Mouse (Mus musculus): ENCODE measurements around the gene Sparc. TPM values are rescaled to one million over a fixed set of nuclear protein-coding genes. Genes with fewer than 3 reads are reported as not detected.

Gene Sparc
- polyA plus RNA-seq, 1 experiment = 351 TPM

DNA sequence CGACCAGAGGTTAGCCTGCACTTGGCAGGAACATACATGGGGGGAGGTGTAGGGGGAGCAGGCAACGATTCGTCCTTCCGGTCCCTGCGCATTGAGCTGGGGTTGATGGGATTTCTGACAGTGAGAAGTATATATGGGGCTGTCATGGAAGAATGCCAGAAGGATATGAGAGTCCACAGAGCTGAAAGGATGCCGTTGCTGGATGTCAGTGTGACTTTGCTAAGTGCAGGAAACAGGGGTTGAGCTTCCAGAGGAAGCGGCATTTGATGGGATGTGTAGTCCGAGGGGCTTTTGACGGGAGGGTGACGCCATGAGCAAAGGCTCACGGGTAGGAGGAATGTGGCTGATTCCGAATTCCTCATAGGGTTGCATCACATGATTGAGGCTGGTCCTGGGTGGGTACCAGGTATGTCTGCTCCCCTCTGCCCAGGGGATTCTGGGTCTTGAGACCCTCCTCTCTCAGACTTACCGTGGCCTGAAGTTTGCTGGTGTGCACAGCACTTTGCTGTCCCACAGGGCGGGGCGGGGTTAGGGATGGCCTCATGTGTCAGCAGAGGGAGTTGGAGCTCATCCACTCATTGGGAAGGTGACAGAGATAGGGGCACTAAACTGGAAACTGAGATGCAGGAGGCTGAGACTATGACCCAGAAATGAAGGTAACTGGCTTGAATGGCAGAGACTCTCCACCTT lies 64.7 kb downstream of the Sparc start:
- Histone ChIP-seq H3K4me3 (ENCODE audit: insufficient read depth, low read length) (no peak overlapping the region), H3K27ac (ENCODE audit: insufficient read depth, low read length) (no peak overlapping the region), H3K4me1 (ENCODE audit: control insufficient read depth, insufficient read depth, low read length) (no peaks in the 10 kb centered on the region)
- TF ChIP-seq POLR2A (IDR thresholded peaks at IDR 0.05; ENCODE audit: extremely low read depth, insufficient read depth, low read length) (no peak), CTCF (IDR thresholded peaks at IDR 0.05; ENCODE audit: extremely low read depth, insufficient read depth, low read length) (no peak)

DNA sequence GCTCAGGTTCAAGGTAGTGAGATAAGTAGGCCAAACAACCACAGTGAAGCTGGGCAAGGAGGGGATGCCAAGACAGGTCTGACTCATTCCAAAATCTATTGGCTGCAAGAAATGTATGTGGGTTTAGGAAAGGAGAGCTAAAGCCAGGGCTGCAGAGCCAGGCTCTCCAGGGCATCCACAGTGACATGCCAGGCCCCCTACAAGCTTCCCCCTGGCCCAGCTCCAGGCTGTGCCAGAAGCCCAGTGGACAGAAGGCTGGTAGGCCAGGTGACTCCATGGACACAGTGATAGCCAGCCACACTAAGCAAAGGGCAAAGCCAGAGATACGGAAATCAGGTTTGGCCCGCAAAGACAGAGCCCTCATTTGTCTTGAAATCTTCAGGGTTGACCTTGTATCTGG lies 66.1 kb downstream of the Sparc start:
- Histone ChIP-seq H3K4me1 (ENCODE audit: control insufficient read depth, insufficient read depth, low read length) (no peaks in the 10 kb centered on the region), H3K27ac (ENCODE audit: insufficient read depth, low read length) (no peak overlapping the region), H3K4me3 (ENCODE audit: insufficient read depth, low read length) (no peak overlapping the region)
- no peak for TF ChIP-seq POLR2A (IDR thresholded peaks at IDR 0.05; ENCODE audit: extremely low read depth, insufficient read depth, low read length)
- TF ChIP-seq CTCF (IDR thresholded peaks at IDR 0.05; ENCODE audit: extremely low read depth, insufficient read depth, low read length) = no peak

Other genes starting within 250 kb of the Sparc start
- gene Slc36a2, start 238.1 kb downstream of the Sparc start, polyA plus RNA-seq (2012; rRNA removed) = 0.53 and 0.75 TPM in 2 replicates
- 33.5 and 35.9 TPM in 2 replicates for gene Slc36a1, start 218.8 kb downstream of the Sparc start, polyA plus RNA-seq (2012; rRNA removed)
- gene Fat2, start 86.6 kb downstream of the Sparc start, polyA plus RNA-seq (2012; rRNA removed) = 0.06 and 0.09 TPM in 2 replicates
- 194 and 219 TPM in 2 replicates for gene Atox1, start 38.1 kb upstream of the Sparc start, polyA plus RNA-seq (2012; rRNA removed)
- 23.5 and 23.7 TPM in 2 replicates for gene G3bp1, start 46.5 kb upstream of the Sparc start, polyA plus RNA-seq (2012; rRNA removed)
- 0.08 and 0.15 TPM in 2 replicates for gene Glra1, start 185.0 kb upstream of the Sparc start, polyA plus RNA-seq (2012; rRNA removed)